Mouse (Mus musculus): ENCODE results near the gene Hspa12b.
"Not testable (repeated sequence)": the region's sequence is repeated elsewhere in the genome, so short reads cannot be mapped to it uniquely, and the experiment has no call there.

DNA sequence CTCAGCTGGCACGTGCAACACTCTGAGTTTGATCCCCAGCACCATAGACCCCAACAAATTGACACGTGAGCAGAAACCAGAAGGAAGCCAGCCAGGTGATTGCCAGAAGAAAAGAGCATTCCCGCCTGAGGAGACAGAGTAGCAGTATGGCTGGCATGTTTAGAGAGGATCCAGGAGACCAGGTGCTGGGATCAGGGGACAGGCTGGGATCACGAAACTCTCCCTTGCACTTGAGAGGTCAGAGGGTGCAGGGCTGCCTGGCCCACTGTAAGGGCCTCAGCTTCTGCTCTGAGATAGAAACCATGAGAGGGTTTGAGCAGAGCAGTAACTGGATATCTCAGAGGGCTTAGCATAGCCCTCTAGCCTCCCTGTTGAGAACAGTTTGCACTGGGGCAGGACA, 22.0 kb upstream of the Hspa12b start:
- TF ChIP-seq POLR2A (IDR thresholded peaks at IDR 0.05; ENCODE audit: control insufficient read depth, low read depth, low read length); CTCF (IDR thresholded peaks at IDR 0.05; ENCODE audit: control insufficient read depth, insufficient read depth, insufficient replicate concordance, low read depth, low read length): not testable (repeated sequence)
